Mouse (Mus musculus) small intestine, adult 2 months (tissue): ENCODE data around the gene Tas2r116.

Source experiments
- CTCF ChIP-seq: fragments of 200-500 bp; IDR thresholded peaks from 2 replicates; pipeline ENCODE4 v1.5.1; 2012; ENCODE audit warnings: low read depth, mild to moderate bottlenecking, control low read depth, inconsistent platforms, low read length, moderate library complexity, mixed read lengths; ENCODE audit not compliant: insufficient replicate concordance, insufficient read length; ENCODE audit errors: extremely low read depth
- POLR2A ChIP-seq: fragments of 200-500 bp; IDR thresholded peaks from 2 replicates; pipeline ENCODE4 v1.6.1; 2012; ENCODE audit warnings: low read depth, mild to moderate bottlenecking, control low read depth, inconsistent platforms, low read length, moderate library complexity

- TF ChIP-seq CTCF: no peak
- TF ChIP-seq POLR2A: no peak
Measured at GRCm38 (mm10) chr6:132867708-132868107, 12.5 kb downstream of the Tas2r116 start, which contains the start of gene Tas2r110.
